Mouse (Mus musculus): ENCODE data around the gene Polm. TPM values are rescaled to one million over a fixed set of nuclear protein-coding genes. Genes with fewer than 3 reads are reported as not detected.

The Polm gene
- total RNA-seq, 2 experiments from 2014 or later: 9.6 to 11.0 TPM

DNA sequence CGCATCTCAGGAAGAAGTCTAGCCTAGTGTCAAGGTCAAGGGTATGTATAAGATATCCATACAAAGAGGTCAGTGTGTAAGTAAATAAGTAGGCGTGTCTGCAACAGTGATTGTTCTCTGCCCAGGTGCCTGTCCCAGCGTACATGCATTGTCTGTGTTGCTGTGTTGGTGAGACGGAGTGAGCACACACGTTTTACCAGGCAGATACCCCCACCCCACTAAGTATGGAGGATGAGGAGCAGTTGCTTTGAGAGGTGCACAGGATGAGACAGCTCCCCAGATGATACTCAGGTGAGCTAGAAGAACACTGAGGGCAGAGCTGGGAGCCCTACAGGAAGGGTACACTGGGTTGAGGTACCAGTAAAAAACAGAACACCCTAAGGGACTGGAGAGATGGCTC, 33.6 kb downstream of the Polm start:
- no peak for DNase-seq (ENCODE audit: low spot score in 2 of 2)

DNA sequence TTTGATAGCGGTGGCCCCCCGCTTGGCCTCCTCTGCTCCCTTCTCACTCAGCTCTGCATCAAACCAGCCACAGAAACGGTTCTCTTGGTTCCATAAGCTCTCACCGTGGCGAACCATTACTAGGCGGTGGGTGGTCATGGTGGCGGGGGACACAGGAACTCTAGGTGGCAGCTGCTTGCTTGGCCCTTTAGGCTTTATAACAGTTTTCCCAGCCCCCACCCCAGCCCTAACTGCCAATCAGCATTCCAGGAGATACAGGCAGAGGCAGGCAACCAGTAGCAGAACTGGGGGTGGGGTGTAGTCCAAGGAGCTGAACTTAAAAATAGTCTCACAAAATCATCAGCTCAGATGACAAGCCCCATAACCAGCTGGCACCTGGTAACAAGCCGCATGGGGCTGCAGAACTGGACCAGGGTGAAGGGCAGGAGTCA, 34.2 kb downstream of the Polm start, which contains the start of gene Pgam2:
TSS of gene Pgam2 (minus strand) at position 183 of the 431 bp plus-strand sequence.
- peak; percentile 36 to 41 for DNase-seq (ENCODE audit: low spot score in 2 of 2)

DNA sequence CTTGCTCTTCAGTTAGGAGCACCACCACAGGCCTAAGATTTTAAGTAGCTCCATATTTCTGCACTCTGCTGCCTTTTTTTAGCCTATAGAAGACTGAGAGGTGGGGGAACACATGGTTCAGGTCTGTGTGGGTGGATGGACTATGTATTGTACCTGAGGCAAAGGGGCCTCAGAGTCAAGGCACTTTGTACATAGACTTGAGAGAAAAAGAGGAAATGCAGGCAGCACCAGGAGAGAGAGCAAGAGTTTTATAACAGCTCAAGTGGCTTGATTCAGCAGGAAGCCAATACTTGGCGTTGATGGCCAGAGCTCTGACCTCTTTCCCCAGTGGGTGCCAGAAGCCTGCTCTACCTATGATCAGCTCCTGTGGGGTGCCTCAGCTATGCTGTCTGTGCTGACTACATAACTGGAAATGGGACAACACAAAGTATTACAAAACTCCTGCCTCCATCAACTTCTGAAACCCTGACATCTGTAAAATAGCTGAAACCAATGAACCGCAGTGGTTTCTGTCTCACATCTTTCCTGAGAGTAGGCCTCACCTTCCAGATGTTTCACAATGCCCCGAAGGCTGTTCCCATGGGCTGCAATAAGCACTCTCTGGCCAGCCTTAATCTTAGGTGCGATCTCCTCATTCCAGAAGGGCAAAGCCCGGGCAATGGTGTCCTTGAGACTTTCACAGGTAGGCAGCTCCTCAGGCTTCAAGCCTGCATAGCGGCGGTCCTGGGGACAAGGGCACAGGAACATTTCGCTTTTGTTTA, 35.2 kb downstream of the Polm start:
- no peak for DNase-seq (ENCODE audit: low spot score in 2 of 2)

DNA sequence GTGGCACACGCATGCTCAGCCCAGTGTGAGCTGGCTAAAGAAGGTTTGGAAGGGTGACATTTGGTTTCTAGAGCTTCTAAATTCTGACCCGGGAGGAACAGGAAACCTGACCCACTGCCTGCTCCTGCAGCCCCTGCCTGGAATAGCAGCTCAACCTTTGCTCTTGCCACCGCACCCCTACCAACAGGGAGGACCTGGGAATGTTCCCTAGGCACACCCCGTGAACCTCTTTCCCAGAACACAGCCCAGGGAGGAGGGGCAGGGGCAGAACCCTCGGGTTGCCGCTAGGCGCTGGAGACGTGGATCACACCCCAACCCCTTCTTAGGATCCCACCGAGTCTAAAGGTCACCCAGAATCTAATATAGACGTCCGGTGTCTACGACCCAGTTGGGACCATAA, 35.8 kb downstream of the Polm start:
- no peak for DNase-seq (ENCODE audit: low spot score in 2 of 2)

DNA sequence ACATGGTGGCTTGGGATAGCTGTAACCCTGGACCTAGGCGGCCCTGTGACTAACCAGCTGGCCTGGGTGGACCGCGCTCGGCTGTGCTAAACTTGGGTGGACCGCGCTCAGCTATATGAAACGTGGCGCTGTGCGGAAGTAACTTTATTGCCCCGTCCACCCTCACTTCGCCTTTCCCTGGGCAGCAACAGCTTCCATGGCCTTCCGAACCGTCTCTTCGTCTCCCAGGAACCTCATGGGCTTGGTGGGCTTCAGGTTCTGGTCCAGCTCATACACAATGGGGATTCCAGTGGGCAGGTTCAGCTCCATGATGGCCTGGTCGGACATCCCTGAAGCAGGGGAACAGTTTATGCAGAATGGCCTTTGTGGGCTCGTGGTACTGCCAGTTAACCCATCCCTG, 36.3 kb downstream of the Polm start:
- no peak for DNase-seq (ENCODE audit: low spot score in 2 of 2)

DNA sequence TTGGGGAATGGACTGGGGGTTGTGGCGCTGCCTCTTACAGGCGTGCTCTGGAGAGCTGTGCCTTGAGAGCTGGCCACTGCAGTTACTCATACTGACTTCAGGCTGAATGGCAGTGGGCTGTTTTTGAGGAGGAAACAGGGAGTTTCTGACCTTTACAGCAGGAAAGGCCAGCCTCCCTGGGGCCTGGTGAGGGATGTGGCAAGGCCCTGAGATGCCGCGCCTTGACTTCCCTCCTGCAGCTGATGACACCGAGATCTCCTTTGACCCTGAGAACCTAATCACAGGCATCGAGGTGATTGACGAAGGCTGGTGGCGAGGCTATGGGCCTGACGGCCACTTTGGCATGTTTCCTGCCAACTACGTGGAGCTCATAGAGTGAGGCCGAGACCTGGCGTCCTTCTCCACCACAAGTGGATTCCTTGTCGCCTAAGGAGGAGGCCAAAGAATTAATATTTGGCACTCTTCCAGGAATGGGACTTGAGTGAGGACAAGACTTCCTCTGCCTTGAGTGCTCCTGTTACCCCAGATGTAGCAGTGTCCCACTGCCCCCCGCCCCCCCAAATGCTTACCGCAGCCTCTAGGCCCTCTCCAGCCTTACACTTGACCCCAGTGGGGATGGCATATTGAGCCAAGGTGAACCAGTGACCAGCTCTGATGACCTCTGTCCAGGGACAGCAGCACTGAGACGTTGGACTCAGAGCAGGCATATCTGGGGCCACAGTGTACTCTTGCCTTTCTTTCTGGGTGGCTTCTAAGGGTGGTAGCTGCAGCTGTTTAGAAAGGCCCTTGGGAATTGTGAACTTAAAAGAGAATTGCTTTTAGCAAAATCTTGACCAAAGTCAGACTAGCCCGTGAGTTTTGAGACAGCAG, 38.0 kb downstream of the Polm start:
- no peak for DNase-seq (ENCODE audit: low spot score in 2 of 2)

DNA sequence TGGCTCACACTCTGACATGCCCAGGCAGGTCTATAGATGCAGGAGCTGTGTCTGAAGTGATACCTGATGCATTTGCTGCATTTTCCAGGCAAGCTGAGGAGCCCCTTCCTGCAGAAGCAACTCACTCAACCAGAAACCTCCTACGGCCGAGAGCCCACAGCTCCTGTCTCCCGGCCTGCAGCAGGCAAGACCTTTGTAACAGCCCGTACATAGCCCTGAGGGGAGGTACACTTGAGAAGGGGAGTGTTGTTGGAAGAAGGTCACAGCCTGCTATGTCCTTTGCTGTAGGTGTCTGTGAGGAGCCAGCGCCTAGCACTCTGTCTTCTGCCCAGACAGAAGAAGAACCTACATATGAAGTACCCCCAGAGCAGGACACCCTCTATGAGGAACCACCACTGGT, 39.9 kb downstream of the Polm start:
- DNase-seq (ENCODE audit: low spot score in 2 of 2): no peak

DNA sequence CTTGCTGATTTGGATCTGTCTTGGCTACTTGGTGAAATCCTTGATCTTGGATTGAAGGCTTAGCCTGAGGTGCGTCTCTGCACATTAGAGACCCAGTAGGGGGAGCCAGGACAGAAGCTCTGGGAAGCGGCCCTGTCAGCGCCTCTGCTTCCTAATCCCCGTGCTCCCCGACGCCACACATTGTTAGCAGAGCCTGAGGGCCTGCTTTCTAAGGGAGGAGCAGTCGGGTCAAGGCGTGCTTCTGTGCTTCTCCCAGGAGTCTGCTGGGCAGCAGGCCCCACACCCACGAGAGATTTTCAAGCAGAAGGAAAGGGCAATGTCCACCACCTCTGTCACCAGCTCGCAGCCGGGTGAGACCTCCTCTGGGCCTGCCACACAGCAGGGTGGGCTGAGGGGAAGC, 40.4 kb downstream of the Polm start:
- no peak for DNase-seq (ENCODE audit: low spot score in 2 of 2)

DNA sequence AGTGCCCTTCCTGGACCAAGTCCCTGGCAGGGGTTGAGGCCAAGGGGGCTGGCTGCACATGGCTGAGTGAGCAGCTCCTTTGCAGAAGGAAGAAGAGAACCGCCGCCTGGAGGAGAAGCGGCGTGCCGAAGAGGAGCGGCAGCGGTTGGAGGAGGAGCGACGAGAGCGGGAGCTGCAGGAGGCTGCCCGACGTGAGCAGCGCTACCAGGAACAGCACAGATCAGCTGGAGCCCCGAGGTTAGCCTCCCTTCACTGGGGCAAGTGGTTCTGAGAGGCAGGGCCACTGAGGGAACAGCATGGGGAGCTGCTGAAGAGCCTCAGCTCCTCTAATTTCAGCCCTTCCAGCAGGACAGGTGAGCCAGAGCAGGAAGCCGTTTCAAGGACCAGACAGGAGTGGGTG, 40.9 kb downstream of the Polm start:
- no peak for DNase-seq (ENCODE audit: low spot score in 2 of 2)

DNA sequence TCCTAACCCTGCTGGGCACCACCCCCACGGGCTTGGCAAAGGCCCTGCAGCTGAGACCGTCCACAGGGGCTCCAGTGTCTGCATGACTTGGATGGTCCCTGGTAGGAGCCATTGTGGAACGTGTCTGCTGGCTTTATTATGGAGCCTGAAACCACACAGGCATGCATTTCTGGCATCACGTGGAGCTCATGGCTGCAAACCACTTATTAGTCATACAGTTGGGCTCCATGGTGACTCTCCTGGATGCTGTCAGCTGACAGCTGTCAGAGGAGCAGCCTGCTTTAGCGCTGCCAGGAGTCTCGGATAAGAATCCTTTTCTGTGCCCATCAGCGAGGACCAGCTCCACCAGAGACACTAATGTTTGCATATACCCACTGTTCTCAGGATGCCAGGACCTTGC, 42.1 kb downstream of the Polm start:
- peak; percentile 74 to 86 for DNase-seq (ENCODE audit: low spot score in 2 of 2)

DNA sequence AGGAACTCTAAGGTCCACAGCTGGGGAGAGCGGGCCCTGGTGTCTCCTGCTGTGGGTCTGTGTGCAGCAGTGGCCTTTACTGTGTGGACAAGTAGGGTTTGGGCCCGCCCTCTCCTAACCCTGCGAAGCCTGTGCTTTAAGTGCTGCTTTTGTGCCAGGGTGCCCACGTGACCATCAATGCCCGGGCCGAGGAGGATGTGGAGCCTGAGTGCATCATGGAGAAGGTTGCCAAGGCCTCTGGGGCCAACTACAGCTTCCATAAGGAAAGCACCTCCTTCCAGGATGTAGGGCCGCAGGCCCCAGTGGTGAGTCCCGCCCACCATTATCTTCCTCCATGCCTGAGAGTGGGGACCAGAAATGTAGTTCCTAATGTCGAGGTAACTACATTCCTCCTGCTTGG, 42.5 kb downstream of the Polm start:
- no peak for DNase-seq (ENCODE audit: low spot score in 2 of 2)

DNA sequence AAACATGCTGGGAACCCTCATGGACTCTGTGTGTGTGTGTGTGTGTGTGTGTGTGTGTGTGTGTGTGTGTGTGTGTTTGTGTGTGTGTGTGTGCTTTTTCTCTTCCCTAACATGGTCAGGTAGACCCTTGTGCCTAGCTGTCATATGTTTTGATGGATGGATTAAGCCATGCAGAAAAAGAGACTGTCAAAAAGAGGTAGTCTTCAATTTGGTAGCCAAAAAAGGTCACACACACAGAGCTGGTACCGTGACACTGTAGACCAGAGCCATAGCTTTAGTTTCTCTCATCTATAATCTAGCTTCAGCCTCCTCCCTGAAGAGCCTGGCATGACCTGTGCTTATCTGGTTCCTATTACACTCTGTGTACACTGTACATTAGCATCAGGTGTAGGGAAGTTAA, 47.4 kb downstream of the Polm start:
- DNase-seq (ENCODE audit: low spot score in 2 of 2): no peak

DNA sequence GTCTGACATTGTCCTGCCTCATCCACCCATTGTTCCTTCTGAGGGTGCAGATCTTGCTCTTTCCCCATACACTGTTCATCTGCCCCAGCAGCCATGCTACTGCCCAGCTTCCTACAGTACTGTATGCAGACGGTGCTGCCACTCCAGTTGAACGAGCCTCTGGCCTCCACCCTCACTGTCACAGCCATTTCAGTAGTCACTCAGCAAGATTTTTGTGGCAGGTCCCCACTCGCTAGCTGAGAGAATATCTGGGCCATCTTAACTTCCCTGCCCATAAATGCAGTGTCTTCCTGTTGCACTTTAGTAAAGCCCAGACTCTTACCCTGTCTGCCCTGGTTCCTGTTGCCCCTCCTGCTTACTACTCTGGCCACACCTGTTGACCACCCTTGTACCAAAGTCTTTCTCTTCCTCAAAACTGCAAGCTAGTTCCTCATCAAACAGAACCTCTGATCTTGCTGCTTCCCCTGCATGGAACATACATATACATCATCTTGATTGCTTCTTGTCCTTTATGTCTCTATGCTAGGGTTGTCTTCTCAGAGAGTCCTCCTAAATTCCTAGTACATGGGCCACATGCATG, 48.0 kb downstream of the Polm start:
- DNase-seq (ENCODE audit: low spot score in 2 of 2): no peak

DNA sequence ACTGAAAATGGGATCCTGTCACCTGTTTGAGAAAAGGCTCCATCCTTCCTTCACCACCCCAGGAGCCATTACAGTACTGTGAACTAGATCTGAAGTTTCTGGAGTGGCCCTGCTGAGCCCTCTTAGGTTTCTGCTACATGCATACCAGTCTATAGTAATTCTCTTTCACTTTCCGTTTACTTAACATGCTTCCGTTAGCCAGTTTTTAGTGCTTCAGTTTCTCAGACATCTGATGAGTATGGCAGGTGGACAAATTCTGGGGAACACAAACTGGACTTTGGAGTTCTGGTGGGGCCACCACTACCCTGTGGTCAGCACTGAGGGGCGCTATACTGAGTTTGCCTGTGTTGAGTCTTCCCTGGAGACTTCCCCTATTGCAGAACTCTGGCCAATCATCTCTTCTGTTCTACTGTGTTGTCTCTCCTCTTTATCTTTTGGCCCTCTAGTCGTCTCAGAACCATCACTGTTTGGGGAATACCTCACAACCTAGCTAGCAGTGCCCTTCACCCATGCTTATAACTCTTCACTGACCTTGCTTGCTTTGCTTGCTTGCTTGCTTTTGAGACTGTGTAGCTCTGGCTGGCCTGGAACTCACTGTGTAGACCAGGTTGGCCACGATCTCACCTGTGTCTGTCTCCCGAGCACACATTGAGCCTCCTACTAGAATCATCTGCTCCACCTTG, 48.6 kb downstream of the Polm start:
- no peak for DNase-seq (ENCODE audit: low spot score in 2 of 2)

DNA sequence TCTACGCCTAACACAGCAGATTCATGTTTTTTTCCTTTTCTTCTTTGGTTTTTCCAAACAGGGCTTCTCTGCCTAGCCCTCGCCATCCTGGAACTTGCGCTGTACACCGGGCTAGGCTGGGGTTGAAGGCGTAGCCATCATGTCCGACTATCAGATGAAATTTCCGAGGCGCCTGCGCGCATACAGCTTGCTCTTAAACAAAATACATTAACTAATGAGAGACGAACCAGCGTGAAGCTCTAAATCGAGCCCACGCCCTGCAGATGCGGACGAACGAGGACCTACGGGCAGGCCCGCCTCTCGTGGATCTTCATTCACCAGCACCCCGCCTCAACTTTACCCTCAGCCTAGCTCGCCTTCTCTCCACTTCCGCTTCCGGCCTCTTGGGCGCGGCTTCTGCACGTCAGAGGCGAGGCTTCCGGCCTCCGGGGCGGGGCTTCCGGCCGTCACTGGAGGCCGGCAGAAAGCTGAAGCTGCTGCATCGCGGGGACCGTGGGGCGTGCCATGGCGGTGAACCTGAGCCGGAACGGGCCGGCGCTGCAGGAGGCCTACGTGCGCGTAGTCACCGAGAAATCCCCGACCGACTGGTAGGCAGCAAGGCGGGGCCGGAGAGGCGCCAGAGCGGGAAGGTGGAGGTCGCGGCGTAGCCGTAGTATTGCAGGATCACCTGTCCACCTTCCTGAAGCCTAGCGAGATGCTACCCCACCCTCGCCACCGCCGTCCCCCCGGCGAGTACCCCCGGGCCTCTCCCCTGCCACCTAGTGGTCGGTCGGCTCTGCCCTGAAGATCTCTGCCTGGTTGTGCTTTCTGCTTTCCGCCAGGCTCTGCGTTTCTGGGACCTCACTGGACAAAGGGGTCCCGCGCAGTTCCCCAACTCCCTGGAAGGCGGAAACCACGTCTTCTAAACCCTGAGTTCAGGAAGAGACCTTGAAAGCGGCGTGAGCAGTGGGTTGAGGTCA, 49.5 kb downstream of the Polm start, which contains the start of gene Dbnl:
TSS of gene Dbnl (plus strand) at position 433 of the 959 bp plus-strand sequence.
- peak; percentile 94 to 96 for DNase-seq (ENCODE audit: low spot score in 2 of 2)

DNA sequence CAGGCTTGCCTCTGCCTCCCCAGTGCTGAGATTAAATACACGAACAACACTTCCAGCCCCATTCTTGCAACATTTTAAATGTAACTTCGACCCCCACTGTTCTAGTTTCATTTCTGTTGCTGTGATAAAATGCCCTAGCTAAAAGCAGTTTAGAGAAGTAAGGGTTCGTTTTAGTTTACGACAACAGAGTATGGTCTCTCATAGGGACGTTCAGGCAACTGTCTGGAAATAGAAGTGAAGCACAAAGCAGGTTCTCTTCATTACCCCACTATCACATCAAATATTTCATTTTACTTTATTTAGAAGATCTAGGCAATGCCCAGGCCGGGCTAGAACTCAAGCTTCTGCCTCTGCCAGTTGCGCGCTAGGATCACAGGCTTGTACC, 50.2 kb downstream of the Polm start:
- DNase-seq (ENCODE audit: low spot score in 2 of 2): no peak

DNA sequence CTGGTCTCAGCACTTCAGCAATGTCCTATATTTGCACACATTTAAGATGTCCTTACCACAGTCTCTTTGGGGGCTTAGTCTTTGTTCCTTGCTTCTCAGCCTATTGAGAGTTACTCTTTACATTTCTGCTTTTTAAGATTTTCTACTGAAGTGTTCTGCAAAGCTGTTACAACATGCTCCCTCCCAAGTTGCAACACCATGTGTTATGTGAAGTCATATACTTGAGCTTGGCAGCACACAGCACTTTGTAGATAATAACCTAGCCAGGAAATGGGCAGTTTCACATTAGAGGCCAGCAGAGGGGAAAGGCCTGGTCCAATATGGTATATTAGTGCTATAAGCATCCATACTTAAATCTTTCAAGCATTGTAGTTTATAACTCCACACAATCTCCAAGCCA, 52.1 kb downstream of the Polm start:
- no peak for DNase-seq (ENCODE audit: low spot score in 2 of 2)

DNA sequence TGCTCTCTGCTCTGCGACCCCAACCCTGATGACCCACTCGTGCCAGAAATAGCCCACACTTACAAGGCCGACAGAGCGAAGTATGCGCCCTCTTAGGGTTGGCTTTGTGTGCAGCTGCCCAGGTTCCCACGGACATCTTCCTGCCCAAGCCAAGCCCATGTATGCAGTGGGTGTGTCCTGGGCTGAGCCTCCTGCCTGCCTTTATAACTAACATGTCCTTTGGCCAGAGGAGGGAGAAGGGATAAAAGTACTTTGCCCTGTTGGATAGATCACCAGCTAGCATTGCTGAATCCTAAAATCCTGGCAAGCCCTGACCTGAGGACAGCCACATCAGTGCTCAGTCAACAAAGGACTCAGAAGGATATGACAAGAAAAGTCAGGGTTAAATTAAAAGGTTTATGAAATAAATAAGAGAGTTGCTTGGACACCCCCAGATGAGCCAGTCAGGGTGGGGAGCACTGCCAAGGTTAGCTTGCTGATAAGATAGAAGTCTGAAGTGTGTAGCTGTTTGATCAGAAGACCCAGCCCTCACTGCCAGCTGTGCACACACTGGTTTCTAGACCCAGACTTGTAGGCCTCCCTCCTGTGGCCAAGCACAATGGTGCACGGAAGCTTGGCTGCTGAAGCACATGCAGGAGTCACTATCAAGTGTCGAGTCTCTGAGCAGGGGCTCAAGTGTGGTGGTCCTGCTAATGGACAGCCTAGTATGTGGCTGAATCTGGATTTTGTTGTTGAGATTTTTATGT, 55.4 kb downstream of the Polm start:
- no peak for DNase-seq (ENCODE audit: low spot score in 2 of 2)

DNA sequence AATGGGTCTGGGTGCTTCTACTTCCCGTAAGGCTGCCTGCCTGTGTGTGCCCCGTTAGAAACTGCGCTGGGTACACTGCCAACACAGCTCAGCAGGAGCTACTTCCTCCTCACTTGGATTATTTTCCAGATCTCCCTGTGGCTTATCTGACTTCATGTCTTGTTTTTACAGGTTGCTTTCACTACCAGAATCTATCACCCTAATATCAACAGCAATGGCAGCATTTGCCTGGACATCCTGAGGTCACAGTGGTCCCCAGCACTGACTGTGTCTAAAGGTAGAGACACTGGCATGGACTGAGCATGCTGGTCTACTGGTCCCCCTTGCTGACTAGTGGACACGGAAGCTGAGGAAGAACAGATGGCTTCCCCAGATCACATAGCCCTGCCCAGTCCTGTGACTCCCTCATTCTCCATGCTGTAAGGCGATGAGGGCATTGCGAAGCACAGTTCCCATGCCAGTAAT, 57.7 kb downstream of the Polm start:
- no peak for DNase-seq (ENCODE audit: low spot score in 2 of 2)

Measured in layer of hippocampus, adult 18-20 months (tissue).